Mouse (Mus musculus): ENCODE data around the gene 4930432M17Rik.

GRCm38 (mm10) chr3:121693001-121693730 is 22.6 kb downstream of the 4930432M17Rik start:
- no peak for TF ChIP-seq EP300 (IDR thresholded peaks at IDR 0.05; ENCODE audit: insufficient read depth, low read depth, low read length)
- TF ChIP-seq CTCF (IDR thresholded peaks at IDR 0.05): no peak
- no peak for TF ChIP-seq POLR2A (IDR thresholded peaks at IDR 0.05; ENCODE audit: insufficient read depth, low read depth, low read length)
